Mouse (Mus musculus) neural tube, embryonic 12.5 days (tissue): ENCODE data around the gene Kcnk5. TPM values are rescaled to one million over a fixed set of nuclear protein-coding genes. Genes with fewer than 3 reads are reported as not detected.

ENCODE experiments used
- ATAC-seq: fragments of 200-750 bp; cut with Nextera tagmentation; 2 replicates; pipeline ENCODE4 v1.8.0; 2017; ENCODE audit warnings: low read depth, mild to moderate bottlenecking, moderate TSS enrichment, moderate library complexity; ENCODE audit not compliant: low FRiP score
- H3K27ac ChIP-seq: fragments of 300-500 bp; sonication (generic); 2 replicates; pipeline ENCODE4 v1.5.1; 2016
- H3K27me3 ChIP-seq: fragments of 300-500 bp; sonication (generic); replicated peaks from 2 replicates; pipeline ENCODE4 v1.6.1; 2016; ENCODE audit warnings: mild to moderate bottlenecking
- H3K36me3 ChIP-seq: fragments of 300-500 bp; sonication (generic); 2 replicates; pipeline ENCODE4 v1.6.1; 2016; ENCODE audit warnings: mild to moderate bottlenecking
- H3K4me1 ChIP-seq: fragments of 300-500 bp; sonication (generic); 2 replicates; pipeline ENCODE4 v1.6.1; 2016
- H3K4me2 ChIP-seq: fragments of 300-500 bp; sonication (generic); replicated peaks from 2 replicates; pipeline ENCODE4 v1.6.1; 2016; ENCODE audit warnings: mild to moderate bottlenecking
- H3K4me3 ChIP-seq: fragments of 300-500 bp; sonication (generic); 2 replicates; pipeline ENCODE4 v1.5.1; 2016
- H3K9ac ChIP-seq: fragments of 300-500 bp; sonication (generic); 2 replicates; pipeline ENCODE4 v1.6.1; 2016; ENCODE audit warnings: mild to moderate bottlenecking
- H3K9me3 ChIP-seq: fragments of 300-500 bp; sonication (generic); 2 replicates; pipeline ENCODE4 v1.6.1; 2016; ENCODE audit warnings: mild to moderate bottlenecking
- WGBS: fragments of 180-500 bp; shearing (Covaris S2); methylation state at CpG from one replicate; pipeline ENCODE4 v1.1.7; 2016; 5-methylcytosine and 5-hydroxymethylcytosine counted together
- polyA plus RNA-seq: library from polyadenylated mRNA; unstranded; fragments of >200 nt; fragmentation: Nextera tagmentation; extraction: Ambion mirVana; gene quantifications from 2 replicates; pipeline ENCODE4 v1.2.1, GENCODE M21; 2016

The Kcnk5 gene
- polyA plus RNA-seq, 1 experiment from 2014 or later: 8.4 TPM

- H3K4me2 ChIP-seq: no peak overlapping the region
- H3K4me1 ChIP-seq: peaks cover 27% of the 10 kb centered on the region
- WGBS: 66% methylated on average over 8 of the region's 8 CpGs
Measured at GRCm38 (mm10) chr14:20158727-20159681, 22.6 kb downstream of the Kcnk5 start.

GRCm38 (mm10) chr14:20157595-20157994, 24.0 kb downstream of the Kcnk5 start:
- H3K4me2 ChIP-seq: no peak overlapping the region
- no peak overlapping the region for H3K27ac ChIP-seq
- peaks cover 16% of the 10 kb centered on the region for H3K4me1 ChIP-seq
- no peaks in the 10 kb centered on the region for H3K9me3 ChIP-seq
- no peaks in the 10 kb centered on the region for H3K36me3 ChIP-seq
- H3K4me3 ChIP-seq: no peak overlapping the region
- ATAC-seq: no peak
- no peak overlapping the region for H3K9ac ChIP-seq
- 90% methylated on average over 10 of the region's 10 CpGs for WGBS
- no peaks in the 10 kb centered on the region for H3K27me3 ChIP-seq

More at GRCm38 (mm10) chr14:20158727-20159681, 22.6 kb downstream of the Kcnk5 start:
- ATAC-seq: no peak
- no peaks in the 10 kb centered on the region for H3K9me3 ChIP-seq
- H3K9ac ChIP-seq: no peak overlapping the region
- no peaks in the 10 kb centered on the region for H3K27me3 ChIP-seq
- no peaks in the 10 kb centered on the region for H3K36me3 ChIP-seq
- H3K27ac ChIP-seq: no peak overlapping the region
- H3K4me3 ChIP-seq: no peak overlapping the region

- 63% methylated on average over 10 of the region's 10 CpGs for WGBS
- Histone ChIP-seq H3K9ac (no peak overlapping the region), H3K4me3 (no peak overlapping the region), H3K9me3 (no peaks in the 10 kb centered on the region), H3K4me2 (no peak overlapping the region), H3K4me1 (peaks cover 16% of the 10 kb centered on the region), H3K27ac (no peak overlapping the region), H3K36me3 (no peaks in the 10 kb centered on the region), H3K27me3 (no peaks in the 10 kb centered on the region)
- no peak for ATAC-seq
Measured at GRCm38 (mm10) chr14:20155718-20156117, 25.9 kb downstream of the Kcnk5 start.

- H3K9ac ChIP-seq: no peak overlapping the region
- no peak overlapping the region for H3K4me2 ChIP-seq
- H3K27ac ChIP-seq: no peak overlapping the region
- no peaks in the 10 kb centered on the region for H3K9me3 ChIP-seq
- H3K36me3 ChIP-seq: no peaks in the 10 kb centered on the region
- WGBS: 88% methylated on average over 4 of the region's 4 CpGs
- ATAC-seq: no peak
- no peak overlapping the region for H3K4me3 ChIP-seq
- no peaks in the 10 kb centered on the region for H3K27me3 ChIP-seq
- peaks cover 17% of the 10 kb centered on the region for H3K4me1 ChIP-seq
Measured at GRCm38 (mm10) chr14:20154937-20155336, 26.7 kb downstream of the Kcnk5 start.

GRCm38 (mm10) chr14:20154245-20154644, 27.4 kb downstream of the Kcnk5 start:
- Histone ChIP-seq H3K27ac (no peak overlapping the region), H3K36me3 (no peaks in the 10 kb centered on the region; the same call in 1 of the 2 replicates), H3K4me3 (no peak overlapping the region), H3K4me2 (no peak overlapping the region), H3K9me3 (no peaks in the 10 kb centered on the region), H3K4me1 (peaks cover 17% of the 10 kb centered on the region), H3K9ac (no peak overlapping the region), H3K27me3 (no peaks in the 10 kb centered on the region)
- ATAC-seq: no peak
- 63% methylated on average over 7 of the region's 7 CpGs for WGBS

GRCm38 (mm10) chr14:20149127-20150080, 32.2 kb downstream of the Kcnk5 start:
- Histone ChIP-seq H3K27ac (no peak overlapping the region), H3K9ac (no peak overlapping the region), H3K4me3 (no peak overlapping the region), H3K9me3 (no peaks in the 10 kb centered on the region), H3K4me2 (no peak overlapping the region), H3K36me3 (peaks cover 9% of the 10 kb centered on the region), H3K4me1 (peaks cover 11% of the 10 kb centered on the region), H3K27me3 (no peaks in the 10 kb centered on the region)
- no peak for ATAC-seq
- 90% methylated on average over 22 of the region's 22 CpGs for WGBS

GRCm38 (mm10) chr14:20148514-20148913, 33.1 kb downstream of the Kcnk5 start:
- H3K9me3 ChIP-seq: no peaks in the 10 kb centered on the region
- H3K4me3 ChIP-seq: no peak overlapping the region
- no peak overlapping the region for H3K27ac ChIP-seq
- H3K4me2 ChIP-seq: no peak overlapping the region
- no peak overlapping the region for H3K9ac ChIP-seq
- H3K4me1 ChIP-seq: peaks cover 11% of the 10 kb centered on the region
- no peaks in the 10 kb centered on the region for H3K27me3 ChIP-seq
- H3K36me3 ChIP-seq: peaks cover 11% of the 10 kb centered on the region
- ATAC-seq: no peak
- 95% methylated on average over 11 of the region's 11 CpGs for WGBS

- Histone ChIP-seq H3K4me1 (peaks cover 11% of the 10 kb centered on the region), H3K27ac (no peak overlapping the region), H3K27me3 (no peaks in the 10 kb centered on the region), H3K9ac (no peak overlapping the region), H3K4me2 (no peak overlapping the region), H3K4me3 (no peak overlapping the region), H3K9me3 (no peaks in the 10 kb centered on the region), H3K36me3 (peaks cover 11% of the 10 kb centered on the region)
- ATAC-seq: no peak
- WGBS: 93% methylated on average over 7 of the region's 7 CpGs
Measured at GRCm38 (mm10) chr14:20147854-20148253, 33.8 kb downstream of the Kcnk5 start.

GRCm38 (mm10) chr14:20144093-20144492, 37.5 kb downstream of the Kcnk5 start:
- Histone ChIP-seq H3K4me1 (no peaks in the 10 kb centered on the region), H3K9me3 (no peaks in the 10 kb centered on the region), H3K9ac (no peak overlapping the region), H3K4me3 (no peak overlapping the region), H3K36me3 (peaks cover 32% of the 10 kb centered on the region), H3K27me3 (no peaks in the 10 kb centered on the region), H3K4me2 (no peak overlapping the region), H3K27ac (no peak overlapping the region)
- WGBS: 63% methylated on average over 4 of the region's 4 CpGs
- ATAC-seq: no peak

GRCm38 (mm10) chr14:20138484-20139355, 42.9 kb downstream of the Kcnk5 start, which contains the start of gene Saysd1:
Gene Saysd1 (minus strand): TSS chr14:20138534.
- no peak within 1 kb of the TSS for H3K9ac ChIP-seq
- H3K27me3 ChIP-seq: no peaks in the 10 kb centered on the region
- H3K27ac ChIP-seq: no peak within 1 kb of the TSS
- H3K36me3 ChIP-seq: peaks cover 21% of the 10 kb centered on the region
- no peaks in the 10 kb centered on the region for H3K9me3 ChIP-seq
- no peaks in the 10 kb centered on the region for H3K4me1 ChIP-seq
- no peak within 1 kb of the TSS for H3K4me2 ChIP-seq
- no peak for ATAC-seq
- 89% methylated on average over 16 of the region's 16 CpGs for WGBS
- H3K4me3 ChIP-seq: no peak within 1 kb of the TSS

- ATAC-seq: no peak
- no peaks in the 10 kb centered on the region for H3K4me1 ChIP-seq
- no peaks in the 10 kb centered on the region for H3K27me3 ChIP-seq
- H3K4me2 ChIP-seq: no peak overlapping the region
- H3K36me3 ChIP-seq: no peaks in the 10 kb centered on the region
- no peak overlapping the region for H3K27ac ChIP-seq
- no peak overlapping the region for H3K9ac ChIP-seq
- H3K9me3 ChIP-seq: no peaks in the 10 kb centered on the region
- WGBS: 91% methylated on average over 10 of the region's 10 CpGs
- no peak overlapping the region for H3K4me3 ChIP-seq
Measured at GRCm38 (mm10) chr14:20134965-20135671, 46.5 kb downstream of the Kcnk5 start.
